Mouse (Mus musculus) liver, embryonic 15.5 days (tissue): ENCODE measurements around the gene Scg5. TPM values are rescaled to one million over a fixed set of nuclear protein-coding genes. Genes with fewer than 3 reads are reported as not detected.

ENCODE experiments used
- ATAC-seq: fragments of 200-750 bp; cut with Nextera tagmentation; 2 replicates; pipeline ENCODE4 v1.8.0; 2017; ENCODE audit warnings: moderate number of reproducible peaks, mild to moderate bottlenecking, moderate library complexity; ENCODE audit not compliant: insufficient read depth
- H3K27ac ChIP-seq: fragments of 300-500 bp; sonication (generic); replicated peaks from 2 replicates; pipeline ENCODE4 v1.5.1; 2015; ENCODE audit warnings: mild to moderate bottlenecking, inconsistent platforms
- H3K27me3 ChIP-seq: fragments of 300-500 bp; sonication (generic); 2 replicates; pipeline ENCODE4 v1.6.1; 2015; ENCODE audit warnings: mild to moderate bottlenecking, inconsistent platforms
- H3K36me3 ChIP-seq: fragments of 300-500 bp; sonication (generic); replicated peaks from 2 replicates; pipeline ENCODE4 v1.6.1; 2015; ENCODE audit warnings: moderate library complexity, mild to moderate bottlenecking, inconsistent platforms
- H3K4me1 ChIP-seq: fragments of 300-500 bp; sonication (generic); replicated peaks from 2 replicates; pipeline ENCODE4 v1.6.1; 2015; ENCODE audit warnings: inconsistent platforms
- H3K4me2 ChIP-seq: fragments of 300-500 bp; sonication (generic); 2 replicates; pipeline ENCODE4 v1.6.1; 2015; ENCODE audit warnings: moderate library complexity, mild to moderate bottlenecking, inconsistent platforms
- H3K4me3 ChIP-seq: fragments of 300-500 bp; sonication (generic); replicated peaks from 2 replicates; pipeline ENCODE4 v1.5.1; 2015; ENCODE audit warnings: mild to moderate bottlenecking, inconsistent platforms
- H3K9ac ChIP-seq: fragments of 300-500 bp; sonication (generic); 2 replicates; pipeline ENCODE4 v1.6.1; 2015; ENCODE audit warnings: moderate library complexity, mild to moderate bottlenecking, inconsistent platforms
- H3K9me3 ChIP-seq: fragments of 300-500 bp; sonication (generic); replicated peaks from 2 replicates; pipeline ENCODE4 v1.6.1; 2016; ENCODE audit warnings: inconsistent platforms
- WGBS: fragments of 180-500 bp; shearing (Covaris S2); methylation state at CpG from one replicate; pipeline ENCODE4 v1.1.7; 2015; ENCODE audit warnings: mixed read lengths; ENCODE audit not compliant: insufficient replicate concordance; 5-methylcytosine and 5-hydroxymethylcytosine counted together
- polyA plus RNA-seq: library from polyadenylated mRNA; unstranded; fragments of >200 nt; fragmentation: Nextera tagmentation; extraction: Ambion mirVana; gene quantifications from 2 replicates; pipeline ENCODE4 v1.2.1, GENCODE M21; 2015

The Scg5 gene
- polyA plus RNA-seq, 1 experiment from 2014 or later: 0.14 TPM

DNA sequence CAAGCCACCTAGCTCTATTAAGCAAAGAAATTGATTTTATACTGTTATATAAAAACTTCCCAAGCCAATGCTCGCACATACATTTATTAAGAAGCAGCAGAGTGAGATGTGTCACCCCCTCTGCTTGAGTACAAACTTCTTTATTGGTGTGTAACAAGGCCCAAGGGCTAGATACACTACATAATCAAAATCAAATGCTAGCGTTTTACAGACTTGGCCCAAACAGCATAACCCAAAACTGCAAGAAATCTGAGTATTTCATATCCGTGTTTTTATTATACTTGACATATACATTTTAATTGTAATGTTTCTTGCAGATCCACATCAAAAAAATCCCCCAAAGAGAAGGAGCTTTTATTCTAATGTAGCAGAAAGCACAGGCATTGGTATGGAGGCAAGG lies 52.6 kb downstream of the Scg5 start:
- 57% methylated on average over 3 of the region's 3 CpGs for WGBS
- no peaks in the 10 kb centered on the region for H3K4me1 ChIP-seq
- no peak for ATAC-seq

DNA sequence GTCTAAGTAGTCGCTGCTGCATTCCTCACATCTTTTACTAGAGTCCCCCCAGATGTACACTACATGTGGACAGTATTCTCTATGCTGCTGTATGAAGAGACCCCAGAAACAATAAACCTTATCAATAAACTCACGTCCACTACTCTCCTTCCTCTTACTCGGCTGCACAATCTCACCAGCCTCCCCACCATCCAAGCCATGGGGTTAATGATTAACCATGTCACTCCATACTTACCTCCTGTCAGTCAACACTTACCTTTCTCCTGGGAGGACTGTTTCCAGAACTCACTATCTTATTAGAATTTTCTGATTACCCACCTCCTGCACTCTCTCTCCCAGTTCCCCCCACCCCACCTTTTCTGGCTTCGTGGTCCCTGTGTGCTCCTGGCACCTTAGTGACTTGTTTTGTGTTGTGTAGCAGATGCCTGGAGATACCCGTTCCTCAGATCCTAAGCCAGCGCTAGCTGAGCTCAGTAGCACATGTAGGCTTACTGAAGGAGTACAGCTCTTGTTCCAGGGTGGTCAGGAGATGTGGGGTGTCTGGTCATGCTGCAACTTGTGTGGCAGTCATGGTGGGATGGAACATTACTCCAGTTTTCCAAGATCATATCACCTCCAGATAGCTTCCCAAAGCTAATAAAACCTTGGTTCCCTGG lies 54.6 kb downstream of the Scg5 start:
- no peaks in the 10 kb centered on the region for H3K27me3 ChIP-seq
- no peaks in the 10 kb centered on the region for H3K4me1 ChIP-seq
- H3K4me3 ChIP-seq: no peak overlapping the region
- H3K9me3 ChIP-seq: no peaks in the 10 kb centered on the region
- H3K36me3 ChIP-seq: no peaks in the 10 kb centered on the region
- H3K9ac ChIP-seq: no peak overlapping the region
- no peak overlapping the region for H3K27ac ChIP-seq
- ATAC-seq: no peak
- WGBS: 41% methylated on average over 6 of the region's 6 CpGs
- H3K4me2 ChIP-seq: 0 out of 2 replicates have a peak overlapping the region, but pooled peaks have one; percentile 10

More for the DNA sequence above, 52.6 kb downstream of the Scg5 start:
- Histone ChIP-seq H3K36me3 (no peaks in the 10 kb centered on the region), H3K9ac (no peak overlapping the region), H3K27ac (no peak overlapping the region), H3K4me2 (no peak overlapping the region), H3K27me3 (no peaks in the 10 kb centered on the region), H3K9me3 (no peaks in the 10 kb centered on the region), H3K4me3 (no peak overlapping the region)

GRCm38 (mm10) chr2:113768541-113769303 lies 60.2 kb downstream of the Scg5 start:
- Histone ChIP-seq H3K4me1 (no peaks in the 10 kb centered on the region), H3K27me3 (no peaks in the 10 kb centered on the region), H3K27ac (no peak overlapping the region), H3K9ac (no peak overlapping the region), H3K36me3 (no peaks in the 10 kb centered on the region), H3K9me3 (no peaks in the 10 kb centered on the region), H3K4me3 (no peak overlapping the region), H3K4me2 (no peak overlapping the region)
- 67% methylated on average over 8 of the region's 8 CpGs for WGBS
- ATAC-seq: no peak

- 26% methylated on average over 1 of the region's 1 CpGs for WGBS
- no peak overlapping the region for H3K27ac ChIP-seq
- no peak overlapping the region for H3K4me3 ChIP-seq
- no peaks in the 10 kb centered on the region for H3K9me3 ChIP-seq
- no peak overlapping the region for H3K9ac ChIP-seq
- H3K27me3 ChIP-seq: no peaks in the 10 kb centered on the region
- no peak overlapping the region for H3K4me2 ChIP-seq
- no peaks in the 10 kb centered on the region for H3K4me1 ChIP-seq
- H3K36me3 ChIP-seq: no peaks in the 10 kb centered on the region
- ATAC-seq: peak; percentile 62
Observed at GRCm38 (mm10) chr2:113765885-113766284, 63.0 kb downstream of the Scg5 start.

- ATAC-seq: no peak
- no peak overlapping the region for H3K9ac ChIP-seq
- no peaks in the 10 kb centered on the region for H3K4me1 ChIP-seq
- H3K4me3 ChIP-seq: no peak overlapping the region
- no peaks in the 10 kb centered on the region for H3K9me3 ChIP-seq
- no peak overlapping the region for H3K27ac ChIP-seq
- 53% methylated on average over 5 of the region's 5 CpGs for WGBS
- no peak overlapping the region for H3K4me2 ChIP-seq
- H3K36me3 ChIP-seq: no peaks in the 10 kb centered on the region
- peaks cover 6% of the 10 kb centered on the region for H3K27me3 ChIP-seq
Observed at GRCm38 (mm10) chr2:113764968-113765367, 64.0 kb downstream of the Scg5 start.

DNA sequence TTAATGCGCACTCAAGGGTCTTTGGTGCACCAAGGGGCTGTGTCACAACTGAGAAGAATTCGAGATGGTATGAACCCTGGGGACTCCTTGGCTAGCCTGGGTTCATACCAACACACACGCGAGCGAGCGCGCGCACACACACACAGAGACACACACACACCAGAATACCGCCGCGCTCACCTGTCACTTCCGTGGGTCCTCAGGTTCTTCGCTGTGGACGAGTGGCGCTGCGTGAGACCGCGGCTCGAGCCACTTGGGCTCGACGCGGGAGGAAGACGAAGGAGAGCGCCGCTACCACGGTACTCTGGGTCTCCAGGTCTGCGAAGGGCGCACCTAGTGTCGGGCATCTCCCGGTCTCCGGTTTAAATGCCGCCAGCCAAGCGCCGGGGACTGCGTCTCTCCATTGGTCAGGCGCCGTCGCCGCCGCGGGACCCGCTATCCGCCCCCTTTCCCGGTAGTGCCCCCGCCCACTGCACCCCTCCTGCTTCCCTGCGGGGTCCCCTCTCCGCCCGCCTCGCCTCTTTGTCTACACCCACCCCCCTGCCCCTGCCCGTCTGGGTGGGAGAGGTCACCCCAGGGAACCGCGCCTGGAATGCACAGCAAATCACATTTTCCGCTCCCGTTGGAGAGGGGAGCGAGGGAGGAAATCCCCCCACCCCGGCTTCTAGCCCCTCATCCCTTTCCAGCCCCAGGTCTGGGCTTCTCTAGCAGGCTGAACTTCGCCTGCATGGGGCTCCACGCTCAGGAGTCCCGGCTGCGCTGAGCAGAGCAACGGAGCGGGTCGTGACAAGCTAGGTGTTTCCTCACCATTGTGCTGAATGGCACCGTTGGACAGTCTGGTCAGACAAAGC lies 70.4 kb downstream of the Scg5 start, which contains the start of gene Grem1:
Grem1 (minus strand) TSS at position 336 of the 851 bp plus-strand sequence.
- Histone ChIP-seq H3K36me3 (no peaks in the 10 kb centered on the region), H3K27ac (no peak within 1 kb of the TSS), H3K9ac (no peak within 1 kb of the TSS), H3K9me3 (no peaks in the 10 kb centered on the region), H3K4me3 (peak within 1 kb of the TSS; percentile 12; the same call in 1 of the 2 replicates), H3K27me3 (peaks cover 44% of the 10 kb centered on the region), H3K4me1 (no peaks in the 10 kb centered on the region), H3K4me2 (peak within 1 kb of the TSS; percentile 46)
- 1% methylated on average over 64 of the region's 64 CpGs for WGBS
- no peak for ATAC-seq

DNA sequence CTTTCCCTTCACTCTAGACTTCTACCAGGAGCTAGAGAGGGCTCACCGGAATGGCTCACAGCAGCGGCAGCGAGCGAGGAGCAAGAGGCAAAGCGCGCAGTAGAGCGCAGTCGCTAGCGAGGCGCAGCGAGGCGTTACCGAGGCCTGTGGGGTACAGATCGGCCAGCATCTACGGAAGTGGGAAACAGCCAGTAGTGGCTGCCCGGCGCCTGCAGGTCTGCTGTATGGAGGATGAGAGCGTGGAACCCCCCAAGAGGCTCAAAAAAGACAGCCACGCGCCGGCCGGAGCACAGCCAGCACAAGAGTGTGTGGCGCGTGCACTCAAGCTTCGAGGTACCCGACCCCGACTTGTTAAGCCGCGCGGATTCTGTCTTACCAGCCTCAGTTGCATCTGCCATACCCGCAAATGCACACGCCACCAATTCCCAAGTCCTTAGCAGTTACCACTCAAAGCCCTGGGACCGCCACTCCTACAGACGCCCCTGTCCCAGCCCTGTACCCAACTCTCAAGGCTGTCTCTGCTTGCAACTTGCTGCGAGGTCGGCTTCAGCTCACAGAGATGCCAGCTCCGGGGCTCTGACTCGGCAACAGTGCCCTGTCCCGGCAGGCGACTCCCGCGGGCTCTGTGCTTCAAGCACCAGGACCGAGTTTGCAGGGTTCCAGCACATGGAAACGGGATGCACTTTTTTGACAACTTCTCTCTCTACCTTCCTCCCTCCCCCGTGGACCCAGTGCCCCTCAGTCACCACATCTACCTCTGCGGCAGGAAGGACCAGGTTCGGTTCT lies 71.2 kb downstream of the Scg5 start:
- no peak overlapping the region for H3K27ac ChIP-seq
- peak overlapping the region; percentile 12; the same call in 1 of the 2 replicates for H3K4me3 ChIP-seq
- ATAC-seq: no peak
- peaks cover 44% of the 10 kb centered on the region for H3K27me3 ChIP-seq
- H3K9me3 ChIP-seq: no peaks in the 10 kb centered on the region
- peak overlapping the region; percentile 46 for H3K4me2 ChIP-seq
- no peaks in the 10 kb centered on the region for H3K4me1 ChIP-seq
- WGBS: 2% methylated on average over 47 of the region's 47 CpGs
- no peaks in the 10 kb centered on the region for H3K36me3 ChIP-seq
- no peak overlapping the region for H3K9ac ChIP-seq

GRCm38 (mm10) chr2:113756924-113757524 lies 71.9 kb downstream of the Scg5 start:
- peaks cover 44% of the 10 kb centered on the region for H3K27me3 ChIP-seq
- H3K4me3 ChIP-seq: no peak overlapping the region
- no peak overlapping the region for H3K27ac ChIP-seq
- no peaks in the 10 kb centered on the region for H3K4me1 ChIP-seq
- H3K4me2 ChIP-seq: peak overlapping the region; percentile 46; the same call in 1 of the 2 replicates
- no peaks in the 10 kb centered on the region for H3K9me3 ChIP-seq
- H3K9ac ChIP-seq: no peak overlapping the region
- 4% methylated on average over 12 of the region's 12 CpGs for WGBS
- no peak for ATAC-seq
- H3K36me3 ChIP-seq: no peaks in the 10 kb centered on the region

GRCm38 (mm10) chr2:113749721-113750120 lies 79.2 kb downstream of the Scg5 start:
- Histone ChIP-seq H3K36me3 (no peaks in the 10 kb centered on the region), H3K4me2 (no peak overlapping the region), H3K27me3 (no peaks in the 10 kb centered on the region), H3K4me1 (no peaks in the 10 kb centered on the region), H3K9me3 (no peaks in the 10 kb centered on the region), H3K4me3 (no peak overlapping the region), H3K9ac (no peak overlapping the region), H3K27ac (no peak overlapping the region)
- WGBS: 58% methylated on average over 12 of the region's 12 CpGs
- no peak for ATAC-seq

DNA sequence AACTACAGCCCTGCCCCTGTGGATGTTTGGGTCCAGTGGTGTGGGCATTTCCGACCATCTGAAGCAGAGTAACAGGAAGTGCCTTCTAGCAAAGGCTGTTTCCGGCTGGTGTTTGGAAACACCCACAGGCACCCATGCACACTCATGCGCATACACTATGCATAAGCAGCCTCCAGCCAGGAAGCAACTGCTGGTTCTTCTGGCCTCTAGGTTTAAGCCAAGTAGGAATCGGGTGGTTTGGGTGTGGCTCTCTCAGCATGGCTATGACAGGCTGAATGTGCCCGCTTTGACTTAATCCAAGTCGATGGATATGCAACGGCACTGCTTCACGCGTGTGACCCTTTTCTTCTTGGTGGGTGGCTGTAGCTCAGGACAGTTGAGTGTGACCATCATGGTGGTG lies 79.6 kb downstream of the Scg5 start:
- Histone ChIP-seq H3K4me3 (no peak overlapping the region), H3K4me1 (no peaks in the 10 kb centered on the region), H3K4me2 (no peak overlapping the region), H3K9me3 (no peaks in the 10 kb centered on the region), H3K36me3 (no peaks in the 10 kb centered on the region), H3K27me3 (no peaks in the 10 kb centered on the region), H3K27ac (no peak overlapping the region), H3K9ac (no peak overlapping the region)
- no peak for ATAC-seq
- WGBS: 74% methylated on average over 9 of the region's 9 CpGs
